Mouse (Mus musculus): ENCODE data around the gene Xpnpep3.

- TF ChIP-seq CTCF (conservative IDR thresholded peaks at IDR 0.05; ENCODE audit: low read length) (no peak), NANOG (IDR thresholded peaks at IDR 0.05; ENCODE audit: borderline replicate concordance, low read length) (no peak)
Measured at GRCm38 (mm10) chr15:81465016-81465660, 65.2 kb downstream of the Xpnpep3 start.
